Mouse (Mus musculus): ENCODE results near the gene Spef1. TPM values are rescaled to one million over a fixed set of nuclear protein-coding genes. Genes with fewer than 3 reads are reported as not detected.
"Not testable (repeated sequence)": the region's sequence is repeated elsewhere in the genome, so short reads cannot be mapped to it uniquely, and the experiment has no call there.

The Spef1 gene
- 8.7 and 9.9 TPM in 2 replicates for polyA plus RNA-seq (2015; fragmentation: Nextera tagmentation; extraction: Ambion mirVana)

- WGBS: 1% methylated on average over 35 of the region's 43 CpGs
- peaks cover 6% of the 10 kb centered on the region; the same call in 1 of the 2 replicates for H3K36me3 ChIP-seq
- H3K9me3 ChIP-seq: no peaks in the 10 kb centered on the region
- H3K27me3 ChIP-seq: no peaks in the 10 kb centered on the region
- peak; percentile 83 for ATAC-seq (ENCODE audit: low FRiP score)
- peak within 1 kb of the TSS; percentile 65 for H3K4me3 ChIP-seq
- H3K4me1 ChIP-seq (replicated peaks): peaks cover 43% of the 10 kb centered on the region
- peak within 1 kb of the TSS; percentile 83 for H3K9ac ChIP-seq
- peak within 1 kb of the TSS; percentile 82 for H3K4me2 ChIP-seq
- peak within 1 kb of the TSS; percentile 86 for H3K27ac ChIP-seq
Observed at GRCm38 (mm10) chr2:131186771-131187601, at the start of gene Spef1, which contains the start of gene Cdc25b. Spef1 (minus strand) TSS chr2:131187282. Cdc25b (plus strand) TSS chr2:131186949.

- H3K27ac ChIP-seq: no peak overlapping the region
Observed at GRCm38 (mm10) chr2:131234970-131235635, 48.0 kb upstream of the Spef1 start.

GRCm38 (mm10) chr2:131234127-131234650 is 47.1 kb upstream of the Spef1 start:
- ATAC-seq (ENCODE audit: low FRiP score): peak; percentile 59
- Histone ChIP-seq H3K9ac (peak overlapping the region; percentile 74), H3K4me2 (peak overlapping the region; percentile 75), H3K27me3 (no peaks in the 10 kb centered on the region), H3K27ac (no peak overlapping the region), H3K4me1 (replicated peaks) (peaks cover 20% of the 10 kb centered on the region), H3K36me3 (no peaks in the 10 kb centered on the region), H3K4me3 (peak overlapping the region; percentile 48), H3K9me3 (no peaks in the 10 kb centered on the region)
- WGBS: 13% methylated on average over 28 of the region's 28 CpGs

More at GRCm38 (mm10) chr2:131234970-131235635, 48.0 kb upstream of the Spef1 start:
- Histone ChIP-seq H3K36me3 (no peaks in the 10 kb centered on the region), H3K9ac (no peak overlapping the region), H3K4me2 (peak overlapping the region; percentile 75), H3K9me3 (no peaks in the 10 kb centered on the region), H3K27me3 (no peaks in the 10 kb centered on the region), H3K4me1 (replicated peaks) (peaks cover 20% of the 10 kb centered on the region), H3K4me3 (no peak overlapping the region)
- WGBS: 78% methylated on average over 7 of the region's 7 CpGs
- no peak for ATAC-seq (ENCODE audit: low FRiP score)

- Histone ChIP-seq H3K4me2 (peak within 1 kb of the TSS; percentile 75), H3K27ac (no peak within 1 kb of the TSS), H3K27me3 (no peaks in the 10 kb centered on the region), H3K9me3 (no peaks in the 10 kb centered on the region), H3K4me3 (peak within 1 kb of the TSS; percentile 48), H3K9ac (peak within 1 kb of the TSS; percentile 74), H3K36me3 (no peaks in the 10 kb centered on the region), H3K4me1 (replicated peaks) (peaks cover 20% of the 10 kb centered on the region)
- WGBS: 9% methylated on average over 29 of the region's 29 CpGs
- ATAC-seq (ENCODE audit: low FRiP score): peak; percentile 100
Observed at GRCm38 (mm10) chr2:131233307-131234126, 46.4 kb upstream of the Spef1 start, which contains the start of gene Mavs. Mavs (plus strand) TSS chr2:131234063.

- no peak overlapping the region for H3K4me3 ChIP-seq
- H3K4me1 ChIP-seq (replicated peaks): peaks cover 20% of the 10 kb centered on the region
- no peak overlapping the region for H3K27ac ChIP-seq
- H3K27me3 ChIP-seq: no peaks in the 10 kb centered on the region
- no peak for ATAC-seq (ENCODE audit: low FRiP score)
- H3K36me3 ChIP-seq: no peaks in the 10 kb centered on the region
- WGBS: 85% methylated on average over 2 of the region's 2 CpGs
- H3K9ac ChIP-seq: no peak overlapping the region
- H3K9me3 ChIP-seq: no peaks in the 10 kb centered on the region
- H3K4me2 ChIP-seq: no peak overlapping the region
Observed at GRCm38 (mm10) chr2:131232558-131232957, 45.5 kb upstream of the Spef1 start.

GRCm38 (mm10) chr2:131227243-131227642 is 40.2 kb upstream of the Spef1 start:
- H3K9ac ChIP-seq: no peak overlapping the region
- H3K27me3 ChIP-seq: no peaks in the 10 kb centered on the region
- H3K27ac ChIP-seq: no peak overlapping the region
- no peak overlapping the region for H3K4me3 ChIP-seq
- no peaks in the 10 kb centered on the region for H3K9me3 ChIP-seq
- WGBS: 89% methylated on average over 3 of the region's 3 CpGs
- H3K36me3 ChIP-seq: no peaks in the 10 kb centered on the region
- ATAC-seq (ENCODE audit: low FRiP score): no peak
- H3K4me2 ChIP-seq: no peak overlapping the region
- no peaks in the 10 kb centered on the region for H3K4me1 ChIP-seq (replicated peaks)

- H3K27ac ChIP-seq; H3K27me3 ChIP-seq; H3K4me1 ChIP-seq (replicated peaks); H3K9me3 ChIP-seq; H3K4me3 ChIP-seq; ATAC-seq (ENCODE audit: low FRiP score); H3K9ac ChIP-seq; H3K36me3 ChIP-seq; H3K4me2 ChIP-seq: not testable (repeated sequence)
- WGBS: 91% methylated on average over 2 of the region's 2 CpGs
Observed at GRCm38 (mm10) chr2:131226669-131227068, 39.6 kb upstream of the Spef1 start.

GRCm38 (mm10) chr2:131225178-131225577 is 38.1 kb upstream of the Spef1 start:
- no peaks in the 10 kb centered on the region for H3K9me3 ChIP-seq
- H3K27me3 ChIP-seq: no peaks in the 10 kb centered on the region
- WGBS: 84% methylated on average over 6 of the region's 6 CpGs
- no peak overlapping the region for H3K4me3 ChIP-seq
- H3K36me3 ChIP-seq: no peaks in the 10 kb centered on the region
- H3K9ac ChIP-seq: no peak overlapping the region
- H3K27ac ChIP-seq: no peak overlapping the region
- no peak for ATAC-seq (ENCODE audit: low FRiP score)
- no peak overlapping the region for H3K4me2 ChIP-seq
- no peaks in the 10 kb centered on the region for H3K4me1 ChIP-seq (replicated peaks)

- Histone ChIP-seq H3K27me3 (no peaks in the 10 kb centered on the region), H3K4me2 (no peak overlapping the region), H3K36me3 (no peaks in the 10 kb centered on the region), H3K27ac (no peak overlapping the region), H3K4me3 (no peak overlapping the region), H3K9me3 (no peaks in the 10 kb centered on the region), H3K9ac (no peak overlapping the region), H3K4me1 (replicated peaks) (no peaks in the 10 kb centered on the region)
- 71% methylated on average over 1 of the region's 1 CpGs for WGBS
- ATAC-seq (ENCODE audit: low FRiP score): no peak
Observed at GRCm38 (mm10) chr2:131223569-131223968, 36.5 kb upstream of the Spef1 start.

GRCm38 (mm10) chr2:131222562-131222961 is 35.5 kb upstream of the Spef1 start:
- no peaks in the 10 kb centered on the region for H3K4me1 ChIP-seq (replicated peaks)
- WGBS: 56% methylated on average over 5 of the region's 5 CpGs

GRCm38 (mm10) chr2:131221853-131222515 is 34.9 kb upstream of the Spef1 start:
- Histone ChIP-seq H3K36me3 (no peaks in the 10 kb centered on the region), H3K4me3 (no peak overlapping the region), H3K4me2 (no peak overlapping the region), H3K27ac (no peak overlapping the region), H3K9me3 (no peaks in the 10 kb centered on the region), H3K4me1 (replicated peaks) (no peaks in the 10 kb centered on the region), H3K27me3 (no peaks in the 10 kb centered on the region), H3K9ac (no peak overlapping the region)
- WGBS: 74% methylated on average over 3 of the region's 3 CpGs
- ATAC-seq (ENCODE audit: low FRiP score): no peak

More at GRCm38 (mm10) chr2:131222562-131222961, 35.5 kb upstream of the Spef1 start:
- H3K9me3 ChIP-seq: no peaks in the 10 kb centered on the region
- H3K4me2 ChIP-seq: no peak overlapping the region
- no peak overlapping the region for H3K4me3 ChIP-seq
- no peaks in the 10 kb centered on the region for H3K27me3 ChIP-seq
- H3K9ac ChIP-seq: no peak overlapping the region
- ATAC-seq (ENCODE audit: low FRiP score): no peak
- no peak overlapping the region for H3K27ac ChIP-seq
- no peaks in the 10 kb centered on the region for H3K36me3 ChIP-seq

All from hindbrain, embryonic 13.5 days (tissue).